ENCODE assay signal across 11 mouse cellular contexts in the genomic region with DNA sequence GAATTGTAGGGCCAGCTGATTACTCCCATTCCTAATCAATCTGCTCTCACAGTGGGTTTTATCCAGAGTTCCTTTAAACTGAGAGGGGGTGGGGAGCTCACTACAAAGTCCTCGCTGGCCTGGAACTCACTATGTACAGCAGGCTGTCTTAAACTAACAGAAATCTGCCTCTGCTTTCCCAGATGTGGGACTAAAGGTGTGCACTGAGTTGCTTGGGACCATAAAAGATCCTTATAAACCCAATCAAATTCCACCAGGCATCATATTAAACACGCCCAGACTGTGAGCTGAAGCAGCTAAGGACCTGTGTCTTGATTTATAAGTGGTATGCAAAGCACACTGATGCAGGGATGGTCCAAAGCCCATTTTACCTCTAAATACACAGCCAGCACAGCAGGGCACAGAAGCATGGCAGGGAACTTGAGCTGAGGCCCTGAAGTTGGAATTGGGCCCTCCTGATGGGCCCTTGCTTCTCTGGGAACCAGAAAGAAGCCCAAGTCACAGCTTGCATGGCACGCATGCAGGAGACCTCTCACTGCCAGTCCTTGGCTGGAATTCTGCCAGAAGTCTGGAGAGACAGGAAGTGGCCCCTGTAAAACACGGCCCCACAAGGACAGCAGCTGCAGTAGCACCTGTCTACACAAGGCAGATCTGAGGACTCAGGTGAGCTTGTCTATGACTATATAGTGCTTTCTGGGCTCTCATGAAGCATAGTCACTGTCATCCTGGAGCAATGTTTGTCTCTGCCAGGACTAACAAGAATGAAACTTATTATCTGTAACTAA.
DNase-seq lines count a peak whose midpoint lies in the region; ATAC-seq lines count a peak whose summit lies in the region.
"Had no signal": no experiment of that assay in that cellular context is flagged by ENCODE, and none has a peak within 500 bp of the region (broad histone marks: within the 10 kb centered on the region; RNA-seq: fewer than 3 reads in every experiment).

No protein-coding gene starts in this region.

- DNase-seq in forebrain, embryonic 10.5 days (ENCODE audit: extremely low spot score, low spot score), result no peak
- peak; percentile 74 for DNase-seq in midbrain, embryonic 11.5 days (ENCODE audit: low spot score, missing footprints)
- DNase-seq in adrenal gland, adult 8-10 months, result no peak
- DNase-seq in heart, postnatal 25 days (ENCODE audit: low spot score), result no peak
- DNase-seq: kidney, adult 8-10 months had no signal

- H3K4me2 ChIP-seq in forebrain, embryonic 12.5 days, result no peak overlapping the region
- no peak overlapping the region for H3K4me2 ChIP-seq in midbrain, embryonic 11.5 days
- no peak overlapping the region for H3K4me2 ChIP-seq in midbrain, embryonic 15.5 days
- H3K4me2 ChIP-seq in hindbrain, embryonic 15.5 days, result no peak overlapping the region
- no peak overlapping the region for H3K4me2 ChIP-seq in neural tube, embryonic 15.5 days
- H3K4me2 ChIP-seq: heart, embryonic 13.5 days had no signal

- intact Hi-C loops in heart, postnatal 25 days (cut with DNase I), result no loop called here

- peaks cover 40% of the 10 kb centered on the region for H3K4me1 ChIP-seq in forebrain, embryonic 10.5 days
- peaks cover 34% of the 10 kb centered on the region for H3K4me1 ChIP-seq in forebrain, embryonic 12.5 days
- H3K4me1 ChIP-seq in midbrain, embryonic 11.5 days (ENCODE audit: control insufficient read depth, insufficient read depth, low read length), result peaks cover 4% of the 10 kb centered on the region
- peaks cover 24% of the 10 kb centered on the region for H3K4me1 ChIP-seq in midbrain, embryonic 15.5 days
- H3K4me1 ChIP-seq in hindbrain, embryonic 15.5 days (replicated peaks), result peaks cover 56% of the 10 kb centered on the region
- peaks cover 51% of the 10 kb centered on the region for H3K4me1 ChIP-seq in neural tube, embryonic 15.5 days

- no peaks in the 10 kb centered on the region for H3K27me3 ChIP-seq in forebrain, embryonic 10.5 days (ENCODE audit: poor library complexity, severe bottlenecking)
- no peaks in the 10 kb centered on the region for H3K27me3 ChIP-seq in forebrain, embryonic 12.5 days
- H3K27me3 ChIP-seq in midbrain, embryonic 11.5 days (ENCODE audit: control insufficient read depth, insufficient read depth, low read length), result no peaks in the 10 kb centered on the region
- no peaks in the 10 kb centered on the region for H3K27me3 ChIP-seq in midbrain, embryonic 15.5 days (replicated peaks)
- H3K27me3 ChIP-seq in hindbrain, embryonic 15.5 days, result no peaks in the 10 kb centered on the region
- no peaks in the 10 kb centered on the region for H3K27me3 ChIP-seq in neural tube, embryonic 15.5 days (replicated peaks)
- H3K27me3 ChIP-seq: heart, embryonic 13.5 days had no signal

- no peak overlapping the region for H3K9ac ChIP-seq in forebrain, embryonic 12.5 days
- H3K9ac ChIP-seq in midbrain, embryonic 11.5 days (ENCODE audit: low read length), result no peak overlapping the region
- H3K9ac ChIP-seq in midbrain, embryonic 15.5 days, result no peak overlapping the region
- no peak overlapping the region for H3K9ac ChIP-seq in hindbrain, embryonic 15.5 days
- H3K9ac ChIP-seq in neural tube, embryonic 15.5 days (replicated peaks), result no peak overlapping the region
- H3K9ac ChIP-seq: heart, embryonic 13.5 days had no signal

- no peaks in the 10 kb centered on the region for H3K36me3 ChIP-seq in forebrain, embryonic 10.5 days (replicated peaks)
- H3K36me3 ChIP-seq in forebrain, embryonic 12.5 days (replicated peaks), result no peaks in the 10 kb centered on the region
- no peaks in the 10 kb centered on the region for H3K36me3 ChIP-seq in midbrain, embryonic 11.5 days (ENCODE audit: control insufficient read depth, insufficient read depth, low read length)
- no peaks in the 10 kb centered on the region for H3K36me3 ChIP-seq in midbrain, embryonic 15.5 days (replicated peaks)
- no peaks in the 10 kb centered on the region for H3K36me3 ChIP-seq in hindbrain, embryonic 15.5 days
- no peaks in the 10 kb centered on the region for H3K36me3 ChIP-seq in neural tube, embryonic 15.5 days
- H3K36me3 ChIP-seq: heart, embryonic 13.5 days had no signal

- 67% methylated on average over 4 of the region's 4 CpGs for WGBS in forebrain, embryonic 10.5 days
- 64% methylated on average over 4 of the region's 4 CpGs for WGBS in forebrain, embryonic 12.5 days
- WGBS in midbrain, embryonic 11.5 days, result 69% methylated on average over 4 of the region's 4 CpGs
- WGBS in midbrain, embryonic 15.5 days, result 55% methylated on average over 4 of the region's 4 CpGs
- WGBS in hindbrain, embryonic 15.5 days, result 45% methylated on average over 4 of the region's 4 CpGs
- 46% methylated on average over 4 of the region's 4 CpGs for WGBS in neural tube, embryonic 15.5 days

- no peaks in the 10 kb centered on the region for H3K9me3 ChIP-seq in forebrain, embryonic 10.5 days
- no peaks in the 10 kb centered on the region for H3K9me3 ChIP-seq in forebrain, embryonic 12.5 days
- no peaks in the 10 kb centered on the region for H3K9me3 ChIP-seq in midbrain, embryonic 11.5 days (ENCODE audit: control insufficient read depth, low read length)
- no peaks in the 10 kb centered on the region for H3K9me3 ChIP-seq in midbrain, embryonic 15.5 days
- H3K9me3 ChIP-seq in hindbrain, embryonic 15.5 days, result no peaks in the 10 kb centered on the region
- no peaks in the 10 kb centered on the region for H3K9me3 ChIP-seq in neural tube, embryonic 15.5 days (replicated peaks)
- H3K9me3 ChIP-seq: heart, embryonic 13.5 days had no signal

- ATAC-seq in forebrain, embryonic 12.5 days (ENCODE audit: low FRiP score), result no peak
- ATAC-seq in midbrain, embryonic 11.5 days (ENCODE audit: low FRiP score), result no peak
- ATAC-seq in midbrain, embryonic 15.5 days (replicated peaks), result no peak
- no peak for ATAC-seq in hindbrain, embryonic 15.5 days (ENCODE audit: low FRiP score, low read depth)
- no peak for ATAC-seq in neural tube, embryonic 15.5 days (ENCODE audit: low FRiP score)

- H3K27ac ChIP-seq in forebrain, embryonic 10.5 days, result 0 out of 2 replicates have a peak overlapping the region, but pooled peaks have one; percentile 0
- no peak overlapping the region; the same call in 1 of the 2 replicates for H3K27ac ChIP-seq in forebrain, embryonic 12.5 days
- no peak overlapping the region for H3K27ac ChIP-seq in midbrain, embryonic 11.5 days (ENCODE audit: low read depth, low read length)
- no peak overlapping the region for H3K27ac ChIP-seq in midbrain, embryonic 15.5 days
- H3K27ac ChIP-seq in hindbrain, embryonic 15.5 days (replicated peaks), result 0 out of 2 replicates have a peak overlapping the region, but pooled peaks have one; percentile 5
- H3K27ac ChIP-seq in neural tube, embryonic 15.5 days (replicated peaks), result peak overlapping the region; percentile 51
- H3K27ac ChIP-seq: heart, embryonic 13.5 days had no signal

- no peak overlapping the region for H3K4me3 ChIP-seq in forebrain, embryonic 10.5 days
- no peak overlapping the region for H3K4me3 ChIP-seq in forebrain, embryonic 12.5 days (replicated peaks)
- H3K4me3 ChIP-seq in midbrain, embryonic 11.5 days (ENCODE audit: low read depth, low read length), result no peak overlapping the region
- no peak overlapping the region for H3K4me3 ChIP-seq in midbrain, embryonic 15.5 days
- no peak overlapping the region for H3K4me3 ChIP-seq in hindbrain, embryonic 15.5 days
- H3K4me3 ChIP-seq in neural tube, embryonic 15.5 days (replicated peaks), result no peak overlapping the region
- H3K4me3 ChIP-seq: heart, embryonic 13.5 days; megakaryocyte, embryonic 14.5 days had no signal

Comparison
In these comparisons a context has a peak if more than half of its experiments do, and no peak if none do; other contexts are left out.
1. H3K27ac ChIP-seq: peak in forebrain, embryonic 10.5 days (single experiment), hindbrain, embryonic 15.5 days (single experiment) and neural tube, embryonic 15.5 days (single experiment); none in forebrain, embryonic 12.5 days (single experiment), midbrain, embryonic 11.5 days (single experiment) and midbrain, embryonic 15.5 days (single experiment).